Mouse (Mus musculus): Measurements from ENCODE around the gene Meis2.

Gene Meis2

GRCm38 (mm10) chr2:116068461-116068860, 2.8 kb upstream of the Meis2 start:
- no peak for DNase-seq (ENCODE audit: extremely low spot score)

- peak; percentile 57 for DNase-seq (ENCODE audit: extremely low spot score)
Measured at GRCm38 (mm10) chr2:116067711-116068110, 2.1 kb upstream of the Meis2 start.

GRCm38 (mm10) chr2:116067065-116067497, 1.4 kb upstream of the Meis2 start:
- DNase-seq (ENCODE audit: extremely low spot score): peak; percentile 90

- DNase-seq (ENCODE audit: extremely low spot score): peak; percentile 67
Measured at GRCm38 (mm10) chr2:116066057-116066941, 660 bp upstream of the Meis2 start.

GRCm38 (mm10) chr2:116065057-116065456, 582 bp downstream of the Meis2 start:
- peak; percentile 68 for DNase-seq (ENCODE audit: extremely low spot score)

- DNase-seq (ENCODE audit: extremely low spot score): peak; percentile 68
Measured at GRCm38 (mm10) chr2:116064521-116064920, 1.1 kb downstream of the Meis2 start.

GRCm38 (mm10) chr2:116063819-116064293, 1.8 kb downstream of the Meis2 start:
- peak; percentile 72 for DNase-seq (ENCODE audit: extremely low spot score)

GRCm38 (mm10) chr2:116062761-116063441, 2.7 kb downstream of the Meis2 start:
- DNase-seq (ENCODE audit: extremely low spot score): peak; percentile 41

GRCm38 (mm10) chr2:116062251-116062651, 3.4 kb downstream of the Meis2 start:
- DNase-seq (ENCODE audit: extremely low spot score): peak; percentile 67

- DNase-seq (ENCODE audit: extremely low spot score): no peak
Measured at GRCm38 (mm10) chr2:116061401-116062021, 4.1 kb downstream of the Meis2 start.

- DNase-seq (ENCODE audit: extremely low spot score): peak; percentile 83
Measured at GRCm38 (mm10) chr2:116060701-116061400, 4.8 kb downstream of the Meis2 start.

- DNase-seq (ENCODE audit: extremely low spot score): peak; percentile 68
Measured at GRCm38 (mm10) chr2:116060210-116060609, 5.4 kb downstream of the Meis2 start.

GRCm38 (mm10) chr2:116059661-116060060, 6.0 kb downstream of the Meis2 start:
- no peak for DNase-seq (ENCODE audit: extremely low spot score)

GRCm38 (mm10) chr2:116059066-116059465, 6.6 kb downstream of the Meis2 start:
- no peak for DNase-seq (ENCODE audit: extremely low spot score)

GRCm38 (mm10) chr2:116058511-116058910, 7.1 kb downstream of the Meis2 start:
- no peak for DNase-seq (ENCODE audit: extremely low spot score)

GRCm38 (mm10) chr2:116056826-116057225, 8.8 kb downstream of the Meis2 start:
- DNase-seq (ENCODE audit: extremely low spot score): no peak

- no peak for DNase-seq (ENCODE audit: extremely low spot score)
Measured at GRCm38 (mm10) chr2:116055686-116056620, 9.7 kb downstream of the Meis2 start.

GRCm38 (mm10) chr2:116053931-116054330, 11.7 kb downstream of the Meis2 start:
- DNase-seq (ENCODE audit: extremely low spot score): no peak

GRCm38 (mm10) chr2:116052688-116053421, 12.8 kb downstream of the Meis2 start:
- DNase-seq (ENCODE audit: extremely low spot score): no peak
